Mouse (Mus musculus): ENCODE data around the gene Ndufaf3. TPM values are rescaled to one million over a fixed set of nuclear protein-coding genes. Genes with fewer than 3 reads are reported as not detected.

The Ndufaf3 gene
- polyA plus RNA-seq, 1 experiment from 2014 or later: 77.2 TPM

DNA sequence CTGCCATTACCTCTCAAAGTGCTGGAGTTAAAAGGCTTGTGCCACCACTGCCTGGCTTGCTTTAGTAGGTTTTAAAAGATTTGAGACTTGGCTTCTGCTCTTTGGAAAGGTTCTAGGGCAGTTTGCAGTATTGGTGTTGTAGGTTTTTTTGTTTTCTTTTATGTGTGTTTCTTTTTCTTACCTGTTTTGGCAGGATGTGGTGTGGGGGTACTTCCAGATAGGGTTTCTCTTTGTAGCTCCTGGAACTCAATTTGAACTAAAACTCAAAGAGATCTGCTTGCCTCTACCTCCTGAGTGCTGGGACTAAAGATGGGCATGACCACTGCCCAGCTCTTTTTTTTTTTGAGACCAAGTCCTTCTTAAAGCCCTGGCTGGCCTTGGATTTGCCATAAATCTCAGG lies 26.4 kb downstream of the Ndufaf3 start:
- no peak overlapping the region for H3K9ac ChIP-seq (ENCODE audit: low read depth, low read length)
- no peak overlapping the region for H3K27ac ChIP-seq (ENCODE audit: low read length)
- peaks cover 35% of the 10 kb centered on the region for H3K36me3 ChIP-seq (ENCODE audit: control insufficient read depth, insufficient read depth, low read length)
- no peaks in the 10 kb centered on the region for H3K9me3 ChIP-seq (replicated peaks; ENCODE audit: control insufficient read depth, low read length, poor library complexity, severe bottlenecking)
- no peaks in the 10 kb centered on the region for H3K27me3 ChIP-seq (ENCODE audit: control insufficient read depth, insufficient read depth, low read depth, low read length)
- H3K4me2 ChIP-seq (ENCODE audit: low read length): no peak overlapping the region
- no peak overlapping the region for H3K4me3 ChIP-seq (ENCODE audit: low read depth, low read length)
- no peaks in the 10 kb centered on the region for H3K4me1 ChIP-seq (ENCODE audit: control insufficient read depth, insufficient read depth, low read length)
- ATAC-seq: no peak

GRCm38 (mm10) chr9:108531496-108531895 lies 35.7 kb downstream of the Ndufaf3 start:
- H3K36me3 ChIP-seq (ENCODE audit: control insufficient read depth, insufficient read depth, low read length): peaks cover 44% of the 10 kb centered on the region
- WGBS: 98% methylated on average over 1 of the region's 1 CpGs
- ATAC-seq: no peak

DNA sequence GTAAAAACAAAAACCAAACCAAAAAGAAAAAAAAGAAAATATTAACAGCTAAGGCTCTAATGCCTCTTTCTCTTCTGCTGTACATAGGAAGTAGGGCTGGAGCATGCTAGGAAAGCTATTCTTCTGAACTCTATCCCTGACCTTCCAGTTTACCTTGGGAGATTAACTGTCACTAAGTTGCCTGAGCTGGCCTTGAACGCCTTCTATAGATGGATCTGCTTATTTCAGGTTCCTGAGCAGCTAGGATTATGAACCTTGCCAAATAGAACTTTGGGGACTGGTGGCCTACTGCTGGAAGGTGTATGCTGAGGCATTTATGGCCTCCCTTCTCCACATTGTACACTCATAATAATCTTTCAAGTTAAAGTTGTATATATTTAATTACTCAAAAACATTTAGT lies 36.3 kb downstream of the Ndufaf3 start:
- Histone ChIP-seq H3K4me2 (ENCODE audit: low read length) (no peak overlapping the region), H3K36me3 (ENCODE audit: control insufficient read depth, insufficient read depth, low read length) (peaks cover 43% of the 10 kb centered on the region)
- 94% methylated on average over 1 of the region's 1 CpGs for WGBS

More at GRCm38 (mm10) chr9:108531496-108531895, 35.7 kb downstream of the Ndufaf3 start:
- Histone ChIP-seq H3K9ac (ENCODE audit: low read depth, low read length) (no peak overlapping the region), H3K27ac (ENCODE audit: low read length) (no peak overlapping the region), H3K27me3 (ENCODE audit: control insufficient read depth, insufficient read depth, low read depth, low read length) (no peaks in the 10 kb centered on the region), H3K4me3 (ENCODE audit: low read depth, low read length) (no peak overlapping the region), H3K4me2 (ENCODE audit: low read length) (no peak overlapping the region), H3K4me1 (ENCODE audit: control insufficient read depth, insufficient read depth, low read length) (no peaks in the 10 kb centered on the region), H3K9me3 (replicated peaks; ENCODE audit: control insufficient read depth, low read length, poor library complexity, severe bottlenecking) (no peaks in the 10 kb centered on the region)

DNA sequence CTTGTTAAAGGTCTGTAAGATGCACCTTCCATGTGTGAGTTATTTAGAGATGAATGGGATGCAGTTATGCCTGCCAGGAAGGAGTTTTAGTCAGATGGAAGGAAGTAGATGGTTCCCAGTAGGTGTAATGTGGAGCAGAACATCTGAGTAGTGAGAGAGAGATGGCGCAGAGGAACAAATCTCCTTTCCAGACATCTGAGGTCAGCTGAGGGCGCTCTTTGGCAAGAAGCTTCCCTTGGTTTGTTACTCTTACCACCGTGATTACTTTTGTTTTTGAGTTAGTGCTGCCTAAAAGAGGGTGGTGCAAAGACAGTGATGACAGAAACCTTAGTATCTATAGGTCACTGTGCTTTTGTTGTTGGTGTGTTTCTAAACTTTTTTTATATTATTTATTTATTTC lies 41.8 kb downstream of the Ndufaf3 start:
- Histone ChIP-seq H3K9me3 (replicated peaks; ENCODE audit: control insufficient read depth, low read length, poor library complexity, severe bottlenecking) (no peaks in the 10 kb centered on the region), H3K27ac (ENCODE audit: low read length) (no peak overlapping the region), H3K27me3 (ENCODE audit: control insufficient read depth, insufficient read depth, low read depth, low read length) (no peaks in the 10 kb centered on the region), H3K4me1 (ENCODE audit: control insufficient read depth, insufficient read depth, low read length) (peaks cover 4% of the 10 kb centered on the region), H3K9ac (ENCODE audit: low read depth, low read length) (no peak overlapping the region), H3K4me2 (ENCODE audit: low read length) (no peak overlapping the region), H3K36me3 (ENCODE audit: control insufficient read depth, insufficient read depth, low read length) (peaks cover 10% of the 10 kb centered on the region), H3K4me3 (ENCODE audit: low read depth, low read length) (no peak overlapping the region)
- WGBS: 88% methylated on average over 3 of the region's 3 CpGs
- ATAC-seq: no peak

More for the DNA sequence above, 36.3 kb downstream of the Ndufaf3 start:
- H3K27ac ChIP-seq (ENCODE audit: low read length): no peak overlapping the region
- H3K27me3 ChIP-seq (ENCODE audit: control insufficient read depth, insufficient read depth, low read depth, low read length): no peaks in the 10 kb centered on the region
- no peak overlapping the region for H3K4me3 ChIP-seq (ENCODE audit: low read depth, low read length)
- H3K9ac ChIP-seq (ENCODE audit: low read depth, low read length): no peak overlapping the region
- H3K4me1 ChIP-seq (ENCODE audit: control insufficient read depth, insufficient read depth, low read length): no peaks in the 10 kb centered on the region
- no peak for ATAC-seq
- H3K9me3 ChIP-seq (replicated peaks; ENCODE audit: control insufficient read depth, low read length, poor library complexity, severe bottlenecking): no peaks in the 10 kb centered on the region

GRCm38 (mm10) chr9:108523341-108523740 lies 43.9 kb downstream of the Ndufaf3 start:
- ATAC-seq: no peak
- Histone ChIP-seq H3K27ac (ENCODE audit: low read length) (no peak overlapping the region), H3K4me3 (ENCODE audit: low read depth, low read length) (no peak overlapping the region), H3K9me3 (replicated peaks; ENCODE audit: control insufficient read depth, low read length, poor library complexity, severe bottlenecking) (no peaks in the 10 kb centered on the region), H3K4me2 (ENCODE audit: low read length) (no peak overlapping the region), H3K36me3 (ENCODE audit: control insufficient read depth, insufficient read depth, low read length) (peaks cover under 1% of the 10 kb centered on the region; the same call in 1 of the 2 replicates), H3K9ac (ENCODE audit: low read depth, low read length) (no peak overlapping the region), H3K4me1 (ENCODE audit: control insufficient read depth, insufficient read depth, low read length) (peaks cover 20% of the 10 kb centered on the region), H3K27me3 (ENCODE audit: control insufficient read depth, insufficient read depth, low read depth, low read length) (no peaks in the 10 kb centered on the region)
- 94% methylated on average over 4 of the region's 4 CpGs for WGBS

DNA sequence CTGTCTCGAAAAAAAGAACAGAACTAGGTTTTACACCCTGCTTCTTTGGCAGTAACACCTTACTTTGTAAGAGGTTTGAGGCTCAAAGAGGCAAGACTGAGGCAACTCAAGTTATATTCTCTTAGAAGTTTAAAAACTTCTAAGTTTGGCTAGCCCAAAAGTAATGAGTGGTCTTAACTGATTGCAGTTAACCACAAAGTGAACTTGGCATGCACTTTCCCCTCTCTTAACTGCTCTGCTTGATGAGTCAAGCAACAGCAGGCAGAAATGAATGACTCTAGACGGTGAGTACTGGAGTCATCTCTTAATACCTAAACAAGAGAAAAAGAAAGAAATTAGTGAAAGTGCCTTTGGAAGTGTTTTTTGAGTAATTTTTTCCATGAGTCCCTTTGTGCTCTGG lies 45.6 kb downstream of the Ndufaf3 start:
- Histone ChIP-seq H3K4me2 (ENCODE audit: low read length) (no peak overlapping the region), H3K4me3 (ENCODE audit: low read depth, low read length) (no peak overlapping the region), H3K4me1 (ENCODE audit: control insufficient read depth, insufficient read depth, low read length) (peaks cover 20% of the 10 kb centered on the region), H3K36me3 (ENCODE audit: control insufficient read depth, insufficient read depth, low read length) (no peaks in the 10 kb centered on the region), H3K27ac (ENCODE audit: low read length) (no peak overlapping the region), H3K9ac (ENCODE audit: low read depth, low read length) (no peak overlapping the region), H3K9me3 (replicated peaks; ENCODE audit: control insufficient read depth, low read length, poor library complexity, severe bottlenecking) (no peaks in the 10 kb centered on the region), H3K27me3 (ENCODE audit: control insufficient read depth, insufficient read depth, low read depth, low read length) (no peaks in the 10 kb centered on the region)
- 89% methylated on average over 2 of the region's 2 CpGs for WGBS
- no peak for ATAC-seq

GRCm38 (mm10) chr9:108517931-108518332 lies 49.3 kb downstream of the Ndufaf3 start:
- H3K9me3 ChIP-seq (replicated peaks; ENCODE audit: control insufficient read depth, low read length, poor library complexity, severe bottlenecking): no peaks in the 10 kb centered on the region
- H3K36me3 ChIP-seq (ENCODE audit: control insufficient read depth, insufficient read depth, low read length): peaks cover 12% of the 10 kb centered on the region
- H3K9ac ChIP-seq (ENCODE audit: low read depth, low read length): peak overlapping the region; percentile 80
- H3K4me2 ChIP-seq (ENCODE audit: low read length): peak overlapping the region; percentile 82
- no peaks in the 10 kb centered on the region for H3K27me3 ChIP-seq (ENCODE audit: control insufficient read depth, insufficient read depth, low read depth, low read length)
- 0 out of 2 replicates have a peak, but pooled peaks have one; percentile 4 for ATAC-seq
- peak overlapping the region; percentile 95 for H3K27ac ChIP-seq (ENCODE audit: low read length)
- H3K4me1 ChIP-seq (ENCODE audit: control insufficient read depth, insufficient read depth, low read length): peaks cover 27% of the 10 kb centered on the region
- peak overlapping the region; percentile 68 for H3K4me3 ChIP-seq (ENCODE audit: low read depth, low read length)
- WGBS: 0% methylated on average over 13 of the region's 13 CpGs

DNA sequence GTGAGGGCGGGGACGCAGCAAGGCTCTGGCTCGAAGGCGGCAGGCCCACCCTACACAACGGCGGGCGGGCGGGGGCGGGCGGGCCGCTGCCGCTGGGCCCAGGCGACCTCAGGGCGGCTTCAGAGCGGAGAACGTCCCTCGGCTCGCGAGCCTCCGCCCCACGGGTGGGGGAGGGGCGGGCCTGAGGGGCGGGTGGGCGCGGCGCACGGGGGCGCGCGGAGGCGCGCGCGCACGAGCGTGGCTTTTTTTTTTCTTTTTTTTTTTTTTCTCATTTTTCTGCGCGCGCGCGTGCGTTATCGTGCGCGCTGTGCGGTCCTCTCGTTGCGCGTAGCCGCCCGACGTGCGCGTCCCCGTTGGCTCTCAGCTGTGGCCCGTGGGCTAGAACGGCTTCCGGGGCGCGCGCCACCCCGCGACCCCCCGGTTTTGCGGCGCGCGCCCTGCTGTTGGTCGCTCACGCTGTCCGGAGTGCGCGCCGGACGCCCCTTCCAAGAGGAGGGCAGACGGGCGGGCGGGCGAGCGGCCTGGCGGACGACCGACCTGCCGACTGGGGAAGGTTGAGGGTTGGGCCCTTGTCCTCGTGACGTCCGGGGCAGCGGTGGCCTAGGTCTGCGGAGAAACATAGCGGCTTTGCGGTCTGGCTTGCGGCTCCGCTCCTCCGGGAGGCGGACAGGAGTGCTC lies 49.8 kb downstream of the Ndufaf3 start:
- under 1% methylated on average over 65 of the region's 95 CpGs for WGBS
- peak overlapping the region; percentile 80 for H3K9ac ChIP-seq (ENCODE audit: low read depth, low read length)
- no peaks in the 10 kb centered on the region for H3K27me3 ChIP-seq (ENCODE audit: control insufficient read depth, insufficient read depth, low read depth, low read length)
- peaks cover 27% of the 10 kb centered on the region for H3K4me1 ChIP-seq (ENCODE audit: control insufficient read depth, insufficient read depth, low read length)
- peaks cover 13% of the 10 kb centered on the region for H3K36me3 ChIP-seq (ENCODE audit: control insufficient read depth, insufficient read depth, low read length)
- peak overlapping the region; percentile 68 for H3K4me3 ChIP-seq (ENCODE audit: low read depth, low read length)
- ATAC-seq: peak; percentile 88
- H3K27ac ChIP-seq (ENCODE audit: low read length): peak overlapping the region; percentile 95
- peak overlapping the region; percentile 82 for H3K4me2 ChIP-seq (ENCODE audit: low read length)
- no peaks in the 10 kb centered on the region for H3K9me3 ChIP-seq (replicated peaks; ENCODE audit: control insufficient read depth, low read length, poor library complexity, severe bottlenecking)

- H3K4me2 ChIP-seq (ENCODE audit: low read length): peak within 1 kb of the TSS; percentile 82
- peaks cover 17% of the 10 kb centered on the region for H3K36me3 ChIP-seq (ENCODE audit: control insufficient read depth, insufficient read depth, low read length)
- ATAC-seq: peak; percentile 95
- H3K27ac ChIP-seq (ENCODE audit: low read length): peak within 1 kb of the TSS; percentile 95
- peak within 1 kb of the TSS; percentile 80 for H3K9ac ChIP-seq (ENCODE audit: low read depth, low read length)
- peak within 1 kb of the TSS; percentile 68 for H3K4me3 ChIP-seq (ENCODE audit: low read depth, low read length)
- peaks cover 24% of the 10 kb centered on the region for H3K4me1 ChIP-seq (ENCODE audit: control insufficient read depth, insufficient read depth, low read length)
- H3K27me3 ChIP-seq (ENCODE audit: control insufficient read depth, insufficient read depth, low read depth, low read length): no peaks in the 10 kb centered on the region
- no peaks in the 10 kb centered on the region for H3K9me3 ChIP-seq (replicated peaks; ENCODE audit: control insufficient read depth, low read length, poor library complexity, severe bottlenecking)
- under 1% methylated on average over 55 of the region's 55 CpGs for WGBS
Observed at GRCm38 (mm10) chr9:108516380-108517251, 50.6 kb downstream of the Ndufaf3 start, which contains the start of gene Qrich1. Gene Qrich1 (plus strand): TSS chr9:108516806.
